Mouse (Mus musculus): ENCODE data around the gene Acrbp. TPM values are rescaled to one million over a fixed set of nuclear protein-coding genes. Genes with fewer than 3 reads are reported as not detected.
A peak's percentile ranks its signal among the peaks of the same experiment; 100 is the strongest.

Acrbp gene
- polyA plus RNA-seq, 1 experiment from 2014 or later: 16.3 TPM

DNA sequence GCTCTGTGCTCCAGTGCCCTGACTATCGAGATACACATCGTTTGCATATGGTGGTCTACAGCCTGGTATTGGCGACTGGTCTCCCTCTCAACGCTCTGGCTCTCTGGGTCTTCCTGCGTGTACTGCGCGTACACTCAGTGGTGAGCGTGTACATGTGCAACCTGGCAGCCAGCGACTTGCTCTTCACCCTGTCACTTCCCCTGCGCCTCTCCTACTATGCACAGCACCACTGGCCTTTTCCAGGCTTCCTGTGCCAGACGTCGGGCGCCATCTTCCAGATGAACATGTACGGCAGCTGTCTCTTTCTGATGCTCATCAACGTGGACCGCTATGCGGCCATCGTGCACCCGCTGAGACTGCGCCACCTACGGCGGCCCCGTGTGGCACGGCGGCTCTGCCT is 31.9 kb downstream of the Acrbp start:
- Histone ChIP-seq H3K27me3 (ENCODE audit: control insufficient read depth, insufficient read depth, low read length) (no peaks in the 10 kb centered on the region), H3K27ac (replicated peaks; ENCODE audit: low read depth, low read length) (peak overlapping the region; percentile 95), H3K9ac (replicated peaks; ENCODE audit: low read length) (peak overlapping the region; percentile 59; the same call in 1 of the 2 replicates), H3K36me3 (ENCODE audit: control insufficient read depth, insufficient read depth, low read length) (no peaks in the 10 kb centered on the region), H3K4me1 (ENCODE audit: control insufficient read depth, insufficient read depth, low read length) (no peaks in the 10 kb centered on the region), H3K9me3 (ENCODE audit: control insufficient read depth, low read length) (no peaks in the 10 kb centered on the region), H3K4me2 (ENCODE audit: low read length) (peak overlapping the region; percentile 70), H3K4me3 (replicated peaks; ENCODE audit: low read depth, low read length) (peak overlapping the region; percentile 39)
- WGBS: 21% methylated on average over 25 of the region's 25 CpGs
- no peak for DNase-seq
- ATAC-seq (ENCODE audit: low FRiP score, low TSS enrichment): peak; percentile 21

DNA sequence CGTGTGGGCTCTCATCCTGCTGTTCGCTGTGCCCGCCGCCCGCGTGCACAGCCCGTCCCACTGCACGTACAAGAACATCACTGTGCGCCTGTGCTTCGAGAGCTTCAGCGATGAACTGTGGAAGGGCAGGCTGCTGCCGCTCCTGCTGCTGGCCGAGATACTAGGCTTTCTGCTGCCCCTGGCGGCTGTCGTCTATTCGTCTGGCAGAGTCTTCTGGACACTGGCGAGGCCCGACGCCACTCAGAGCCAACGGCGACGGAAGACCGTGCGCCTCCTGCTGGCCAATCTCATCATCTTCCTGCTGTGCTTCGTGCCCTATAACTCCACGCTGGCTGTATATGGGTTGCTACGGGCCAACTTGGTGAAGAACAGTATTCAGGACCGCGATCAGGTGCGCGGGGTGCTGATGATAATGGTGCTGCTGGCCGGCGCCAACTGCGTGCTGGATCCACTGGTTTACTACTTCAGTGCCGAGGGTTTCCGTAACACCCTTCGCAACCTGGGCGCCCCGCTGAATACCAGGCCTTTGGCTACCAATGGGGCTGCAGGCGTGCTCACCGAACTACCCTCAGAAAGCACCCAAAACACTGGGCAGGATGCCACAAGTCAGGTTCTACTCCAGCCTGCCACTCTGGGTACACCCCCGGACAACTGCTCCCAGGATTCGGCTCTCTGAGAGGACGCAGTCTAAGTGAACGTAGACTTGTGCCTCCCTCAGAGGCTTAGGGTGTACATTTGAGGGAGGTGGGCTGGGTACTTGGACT is 32.5 kb downstream of the Acrbp start:
- ATAC-seq (ENCODE audit: low FRiP score, low TSS enrichment) (peak; percentile 93), DNase-seq (peak; percentile 97)
- Histone ChIP-seq H3K27ac (replicated peaks; ENCODE audit: low read depth, low read length) (peak overlapping the region; percentile 95), H3K4me3 (replicated peaks; ENCODE audit: low read depth, low read length) (peak overlapping the region; percentile 39), H3K9ac (replicated peaks; ENCODE audit: low read length) (peak overlapping the region; percentile 59; the same call in 1 of the 2 replicates), H3K4me2 (ENCODE audit: low read length) (peak overlapping the region; percentile 70), H3K4me1 (ENCODE audit: control insufficient read depth, insufficient read depth, low read length) (no peaks in the 10 kb centered on the region), H3K36me3 (ENCODE audit: control insufficient read depth, insufficient read depth, low read length) (no peaks in the 10 kb centered on the region), H3K9me3 (ENCODE audit: control insufficient read depth, low read length) (no peaks in the 10 kb centered on the region), H3K27me3 (ENCODE audit: control insufficient read depth, insufficient read depth, low read length) (no peaks in the 10 kb centered on the region)
- 24% methylated on average over 45 of the region's 45 CpGs for WGBS

- WGBS: 88% methylated on average over 7 of the region's 7 CpGs
- H3K4me1 ChIP-seq (ENCODE audit: control insufficient read depth, insufficient read depth, low read length): no peaks in the 10 kb centered on the region
- DNase-seq (no peak), ATAC-seq (ENCODE audit: low FRiP score, low TSS enrichment) (no peak)
- H3K9ac ChIP-seq (replicated peaks; ENCODE audit: low read length): no peak overlapping the region
- no peak overlapping the region for H3K4me2 ChIP-seq (ENCODE audit: low read length)
- H3K4me3 ChIP-seq (replicated peaks; ENCODE audit: low read depth, low read length): no peak overlapping the region
- H3K27ac ChIP-seq (replicated peaks; ENCODE audit: low read depth, low read length): no peak overlapping the region
- no peaks in the 10 kb centered on the region for H3K9me3 ChIP-seq (ENCODE audit: control insufficient read depth, low read length)
- no peaks in the 10 kb centered on the region for H3K36me3 ChIP-seq (ENCODE audit: control insufficient read depth, insufficient read depth, low read length)
- no peaks in the 10 kb centered on the region for H3K27me3 ChIP-seq (ENCODE audit: control insufficient read depth, insufficient read depth, low read length)
These were observed 33.4 kb downstream of the Acrbp start for GRCm38 (mm10) chr6:125082801-125083386.

- no peak overlapping the region for H3K27ac ChIP-seq (replicated peaks; ENCODE audit: low read depth, low read length)
- H3K36me3 ChIP-seq (ENCODE audit: control insufficient read depth, insufficient read depth, low read length): no peaks in the 10 kb centered on the region
- WGBS: 7% methylated on average over 4 of the region's 4 CpGs
- no peaks in the 10 kb centered on the region for H3K27me3 ChIP-seq (ENCODE audit: control insufficient read depth, insufficient read depth, low read length)
- H3K4me3 ChIP-seq (replicated peaks; ENCODE audit: low read depth, low read length): no peak overlapping the region
- H3K4me1 ChIP-seq (ENCODE audit: control insufficient read depth, insufficient read depth, low read length): peaks cover 11% of the 10 kb centered on the region
- H3K9me3 ChIP-seq (ENCODE audit: control insufficient read depth, low read length): no peaks in the 10 kb centered on the region
- no peak overlapping the region for H3K9ac ChIP-seq (replicated peaks; ENCODE audit: low read length)
- H3K4me2 ChIP-seq (ENCODE audit: low read length): no peak overlapping the region
- 0 out of 2 replicates have a peak, but pooled peaks have one; percentile 7 for ATAC-seq (ENCODE audit: low FRiP score, low TSS enrichment)
- DNase-seq: peak; percentile 88
These were observed 34.9 kb downstream of the Acrbp start for GRCm38 (mm10) chr6:125084424-125084823.

GRCm38 (mm10) chr6:125087937-125088336 is 38.4 kb downstream of the Acrbp start:
- WGBS: 76% methylated on average over 3 of the region's 3 CpGs
- ATAC-seq (ENCODE audit: low FRiP score, low TSS enrichment) (no peak), DNase-seq (no peak)
- H3K4me1 ChIP-seq (ENCODE audit: control insufficient read depth, insufficient read depth, low read length): peaks cover 26% of the 10 kb centered on the region
- peak overlapping the region; percentile 94 for H3K27ac ChIP-seq (replicated peaks; ENCODE audit: low read depth, low read length)
- H3K4me2 ChIP-seq (ENCODE audit: low read length): no peak overlapping the region
- H3K27me3 ChIP-seq (ENCODE audit: control insufficient read depth, insufficient read depth, low read length): no peaks in the 10 kb centered on the region
- no peak overlapping the region for H3K9ac ChIP-seq (replicated peaks; ENCODE audit: low read length)
- no peaks in the 10 kb centered on the region for H3K36me3 ChIP-seq (ENCODE audit: control insufficient read depth, insufficient read depth, low read length)
- no peak overlapping the region for H3K4me3 ChIP-seq (replicated peaks; ENCODE audit: low read depth, low read length)
- H3K9me3 ChIP-seq (ENCODE audit: control insufficient read depth, low read length): no peaks in the 10 kb centered on the region

- Histone ChIP-seq H3K4me3 (replicated peaks; ENCODE audit: low read depth, low read length) (no peak overlapping the region), H3K27me3 (ENCODE audit: control insufficient read depth, insufficient read depth, low read length) (no peaks in the 10 kb centered on the region), H3K4me2 (ENCODE audit: low read length) (peak overlapping the region; percentile 51), H3K36me3 (ENCODE audit: control insufficient read depth, insufficient read depth, low read length) (no peaks in the 10 kb centered on the region), H3K9me3 (ENCODE audit: control insufficient read depth, low read length) (no peaks in the 10 kb centered on the region), H3K9ac (replicated peaks; ENCODE audit: low read length) (peak overlapping the region; percentile 53; the same call in 1 of the 2 replicates), H3K4me1 (ENCODE audit: control insufficient read depth, insufficient read depth, low read length) (peaks cover 26% of the 10 kb centered on the region), H3K27ac (replicated peaks; ENCODE audit: low read depth, low read length) (peak overlapping the region; percentile 94)
- WGBS: under 1% methylated on average over 17 of the region's 20 CpGs
- DNase-seq (peak; percentile 91), ATAC-seq (ENCODE audit: low FRiP score, low TSS enrichment) (peak; percentile 85)
These were observed 39.3 kb downstream of the Acrbp start for GRCm38 (mm10) chr6:125088561-125089321.

DNA sequence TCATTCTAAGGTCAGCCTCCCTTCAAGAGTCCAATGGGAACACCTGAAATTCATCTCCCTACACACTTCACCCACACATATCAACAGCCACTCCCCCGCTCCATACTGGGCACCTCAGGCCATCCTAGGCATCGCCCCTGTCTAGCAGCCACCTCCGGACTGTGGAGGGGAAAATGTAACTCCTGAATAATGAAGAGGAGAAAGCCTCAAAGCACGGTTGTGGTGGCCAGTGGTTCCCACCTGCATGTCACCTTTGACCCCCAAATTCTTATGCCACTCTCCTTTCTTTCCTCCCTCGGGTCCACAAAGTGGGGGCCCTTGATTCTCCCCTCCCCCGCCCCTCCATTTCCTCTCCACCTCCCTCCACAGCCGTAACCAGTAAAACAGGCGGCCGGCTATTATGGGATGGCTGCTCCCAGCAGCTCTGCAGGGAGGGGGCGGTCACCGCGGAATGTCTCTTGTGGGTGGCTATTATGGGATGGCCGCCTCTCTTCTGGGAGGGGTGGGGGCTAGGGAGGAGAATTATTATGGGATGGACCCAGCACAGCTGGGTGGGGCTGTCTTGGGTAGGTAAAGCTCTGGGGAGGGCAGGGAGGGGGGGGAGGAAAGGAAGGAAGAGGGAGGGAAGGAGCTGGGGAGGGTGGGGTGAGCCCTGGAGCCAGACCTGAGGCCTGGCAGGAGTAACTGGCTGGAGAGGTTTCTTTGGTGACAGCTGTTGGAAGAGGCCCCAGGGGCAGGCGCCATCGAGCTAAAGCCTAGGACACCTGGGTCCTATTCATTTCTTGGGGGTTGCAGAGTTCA is 40.2 kb downstream of the Acrbp start:
- peak overlapping the region; percentile 53 for H3K9ac ChIP-seq (replicated peaks; ENCODE audit: low read length)
- no peaks in the 10 kb centered on the region for H3K27me3 ChIP-seq (ENCODE audit: control insufficient read depth, insufficient read depth, low read length)
- H3K4me2 ChIP-seq (ENCODE audit: low read length): peak overlapping the region; percentile 51
- WGBS: 2% methylated on average over 15 of the region's 15 CpGs
- H3K27ac ChIP-seq (replicated peaks; ENCODE audit: low read depth, low read length): peak overlapping the region; percentile 94
- ATAC-seq (ENCODE audit: low FRiP score, low TSS enrichment) (peak; percentile 77), DNase-seq (peak; percentile 82)
- no peaks in the 10 kb centered on the region for H3K9me3 ChIP-seq (ENCODE audit: control insufficient read depth, low read length)
- H3K4me1 ChIP-seq (ENCODE audit: control insufficient read depth, insufficient read depth, low read length): peaks cover 26% of the 10 kb centered on the region
- H3K36me3 ChIP-seq (ENCODE audit: control insufficient read depth, insufficient read depth, low read length): no peaks in the 10 kb centered on the region
- peak overlapping the region; percentile 9; the same call in 1 of the 2 replicates for H3K4me3 ChIP-seq (replicated peaks; ENCODE audit: low read depth, low read length)
